Mouse (Mus musculus) hematopoietic multipotent progenitor cell, adult 10-12 weeks (in vitro differentiated cells): ENCODE results near the gene Spcs1. TPM values are rescaled to one million over a fixed set of nuclear protein-coding genes. Genes with fewer than 3 reads are reported as not detected.

ENCODE experiments used
- polyA plus RNA-seq: library from polyadenylated mRNA; stranded (reverse); fragments of >175 nt; gene quantifications from 2 replicates; pipeline ENCODE4 v1.2.3, GENCODE M21; 2012; ENCODE audit warnings: low replicate concordance

The Spcs1 gene
- polyA plus RNA-seq, result 19.4 and 26.5 TPM in 2 replicates

DNA sequence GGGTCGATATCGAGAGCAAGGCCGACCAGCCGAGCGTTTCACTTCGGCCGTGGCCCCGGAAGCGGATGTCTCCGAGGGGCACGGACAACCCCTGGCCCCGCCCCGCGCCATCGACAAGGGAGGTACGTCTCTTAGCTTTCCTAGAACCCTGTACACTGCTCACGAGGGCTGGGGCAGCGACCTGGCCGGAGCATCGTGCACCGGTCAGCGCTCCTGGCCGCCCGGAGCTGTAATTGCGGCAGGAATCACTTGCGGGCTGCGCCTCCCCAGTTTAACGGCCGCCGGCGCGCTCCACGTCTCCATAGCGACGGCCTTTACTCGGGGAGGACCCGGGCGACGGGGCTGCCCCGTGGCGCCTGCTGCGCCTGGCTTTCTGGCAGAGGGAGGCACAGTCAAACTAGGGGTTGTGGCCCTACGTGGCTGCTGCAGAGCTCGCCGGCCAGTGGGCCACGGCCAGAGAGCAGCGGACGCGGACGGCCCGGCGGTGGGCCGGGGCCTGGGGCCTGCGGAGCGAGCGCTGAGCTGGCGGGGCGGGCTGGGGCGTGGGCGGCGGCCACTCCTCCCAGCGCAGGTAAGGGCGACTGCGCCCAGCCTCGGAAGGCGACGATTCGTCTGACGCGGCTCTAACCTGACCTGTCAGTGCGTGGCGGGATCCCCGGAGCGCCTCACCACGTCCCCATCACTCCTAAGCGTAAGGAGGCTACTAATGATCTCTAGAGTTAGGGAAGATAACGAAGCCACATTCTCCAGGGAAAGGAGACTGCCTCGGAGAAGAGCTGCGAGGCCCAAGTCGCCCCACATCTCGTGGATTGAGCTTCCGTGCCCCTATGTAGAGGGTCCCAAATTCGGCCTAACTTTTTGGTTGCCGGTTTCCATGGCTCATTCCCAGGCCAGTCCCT is at the start of gene Spcs1, which contains the start of gene Glt8d1:
TSS of gene Spcs1 (minus strand) at position 366 of the 899 bp plus-strand sequence.
TSS of gene Glt8d1 (plus strand) at position 94 of the 899 bp plus-strand sequence.

GRCm38 (mm10) chr14:31018860-31019291 is 17.4 kb upstream of the Spcs1 start, which contains the start of the genes Pbrm1 and Gnl3:
Gene Pbrm1, plus strand, starts transcription at chr14:31019138.
Gene Gnl3, minus strand, starts transcription at chr14:31019152.

GRCm38 (mm10) chr14:30951154-30951825 is 50.2 kb downstream of the Spcs1 start, which contains the start of gene Nek4:
Gene Nek4, plus strand, starts transcription at chr14:30951377.

Other genes with a start within 250 kb of the Spcs1 start
- gene Tmem110, start 176.1 kb downstream of the Spcs1 start, polyA plus RNA-seq, result 20.2 and 46.9 TPM in 2 replicates
- gene Mustn1, start 122.5 kb downstream of the Spcs1 start, polyA plus RNA-seq, result 0.75 TPM in 1 of 2 replicates, not detected in the other
- not detected in 2 replicates for gene Itih4, start 115.2 kb downstream of the Spcs1 start, polyA plus RNA-seq
- gene Itih3, start 77.9 kb downstream of the Spcs1 start, polyA plus RNA-seq, result 0.05 TPM in 1 of 2 replicates, not detected in the other
- gene Itih1, start 58.4 kb downstream of the Spcs1 start, polyA plus RNA-seq, result not detected in 2 replicates
- gene Nek4, start 50.3 kb downstream of the Spcs1 start, polyA plus RNA-seq, result 2.8 and 2.9 TPM in 2 replicates
- gene Glt8d1, start 272 bp downstream of the Spcs1 start, polyA plus RNA-seq, result 4.2 and 10.3 TPM in 2 replicates
- 11.4 and 16.3 TPM in 2 replicates for gene Pbrm1, start 17.5 kb upstream of the Spcs1 start, polyA plus RNA-seq
- gene Gnl3, start 17.5 kb upstream of the Spcs1 start, polyA plus RNA-seq, result 3.6 and 13.9 TPM in 2 replicates
- gene Smim4, start 127.3 kb upstream of the Spcs1 start, polyA plus RNA-seq, result 30.1 and 46.4 TPM in 2 replicates
- gene Nt5dc2, start 129.4 kb upstream of the Spcs1 start, polyA plus RNA-seq, result 3.8 and 17.4 TPM in 2 replicates
- 1.2 and 2.7 TPM in 2 replicates for gene Stab1, start 167.0 kb upstream of the Spcs1 start, polyA plus RNA-seq
- gene Tnnc1, start 206.6 kb upstream of the Spcs1 start, polyA plus RNA-seq, result 0.18 TPM in 1 of 2 replicates, not detected in the other
- gene Nisch, start 215.3 kb upstream of the Spcs1 start, polyA plus RNA-seq, result 207 and 272 TPM in 2 replicates
- gene Sema3g, start 216.2 kb upstream of the Spcs1 start, polyA plus RNA-seq, result 0.05 and 0.17 TPM in 2 replicates
- gene Phf7, start 249.6 kb upstream of the Spcs1 start, polyA plus RNA-seq, result 5.3 and 6.3 TPM in 2 replicates
- gene Bap1, start 249.8 kb upstream of the Spcs1 start, polyA plus RNA-seq, result 42.4 and 44.6 TPM in 2 replicates